23 mouse cellular contexts compared by ENCODE assay signal in the genomic region with DNA sequence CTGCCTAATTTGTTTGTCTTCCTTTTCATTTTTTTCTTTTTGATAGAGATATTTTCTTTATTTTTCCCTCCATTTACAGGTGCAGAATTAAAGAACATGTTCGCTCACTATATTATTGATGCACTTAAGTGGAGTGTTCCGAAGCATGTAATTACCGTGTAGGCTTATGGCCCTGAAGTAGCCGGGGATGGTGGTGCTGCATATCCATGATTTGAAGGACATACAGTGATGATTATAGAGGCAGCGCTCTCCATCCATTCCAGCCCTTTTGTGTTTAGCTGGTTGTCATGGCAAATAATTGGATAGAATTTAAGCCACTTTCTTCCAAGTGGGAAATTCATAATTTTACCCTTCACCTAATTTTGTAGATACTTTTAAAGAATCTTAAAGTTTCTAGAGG.
DNase-seq lines count a peak whose midpoint lies in the region; ATAC-seq and TF ChIP-seq lines count a peak whose summit lies in the region.
"Had no signal": no experiment of that assay in that cellular context is flagged by ENCODE, and none has a peak within 500 bp of the region (broad histone marks: within the 10 kb centered on the region; RNA-seq: fewer than 3 reads in every experiment).

No protein-coding gene starts in this region.

- H3K9me3 ChIP-seq in embryonic facial prominence, embryonic 11.5 days (replicated peaks; ENCODE audit: control insufficient read depth, low read length): no peaks in the 10 kb centered on the region
- H3K9me3 ChIP-seq in embryonic facial prominence, embryonic 10.5 days: no peaks in the 10 kb centered on the region
- no peaks in the 10 kb centered on the region for H3K9me3 ChIP-seq in forebrain, embryonic 14.5 days (replicated peaks; ENCODE audit: control insufficient read depth, low read length)
- no peaks in the 10 kb centered on the region for H3K9me3 ChIP-seq in forebrain, embryonic 16.5 days (ENCODE audit: control insufficient read depth, low read length)
- H3K9me3 ChIP-seq: heart, embryonic 12.5 days; heart, embryonic 15.5 days; hindbrain, embryonic 10.5 days; hindbrain, embryonic 13.5 days; intestine, embryonic 15.5 days had no signal

- no peak overlapping the region for H3K9ac ChIP-seq in embryonic facial prominence, embryonic 11.5 days (replicated peaks; ENCODE audit: low read length)
- H3K9ac ChIP-seq in forebrain, embryonic 14.5 days (ENCODE audit: low read length): no peak overlapping the region
- H3K9ac ChIP-seq in forebrain, embryonic 16.5 days (replicated peaks; ENCODE audit: low read depth, low read length): no peak overlapping the region
- H3K9ac ChIP-seq: heart, embryonic 12.5 days; heart, embryonic 15.5 days; hindbrain, embryonic 13.5 days; intestine, embryonic 15.5 days had no signal

- no peaks in the 10 kb centered on the region for H3K27me3 ChIP-seq in embryonic facial prominence, embryonic 11.5 days (ENCODE audit: control insufficient read depth, insufficient read depth, low read length)
- no peaks in the 10 kb centered on the region for H3K27me3 ChIP-seq in embryonic facial prominence, embryonic 10.5 days (replicated peaks; ENCODE audit: low read depth, poor library complexity, severe bottlenecking)
- no peaks in the 10 kb centered on the region for H3K27me3 ChIP-seq in forebrain, embryonic 14.5 days (replicated peaks; ENCODE audit: control insufficient read depth, insufficient read depth, low read length)
- no peaks in the 10 kb centered on the region for H3K27me3 ChIP-seq in forebrain, embryonic 16.5 days (replicated peaks; ENCODE audit: control insufficient read depth, insufficient read depth, low read length)
- H3K27me3 ChIP-seq: heart, embryonic 12.5 days; heart, embryonic 15.5 days; hindbrain, embryonic 13.5 days; intestine, embryonic 15.5 days had no signal

- no peaks in the 10 kb centered on the region for H3K36me3 ChIP-seq in embryonic facial prominence, embryonic 11.5 days (replicated peaks; ENCODE audit: control insufficient read depth, insufficient read depth, low read depth, low read length)
- no peaks in the 10 kb centered on the region for H3K36me3 ChIP-seq in embryonic facial prominence, embryonic 10.5 days (replicated peaks)
- H3K36me3 ChIP-seq in forebrain, embryonic 14.5 days (ENCODE audit: control insufficient read depth, insufficient read depth, low read length): no peaks in the 10 kb centered on the region
- H3K36me3 ChIP-seq in forebrain, embryonic 16.5 days (ENCODE audit: control insufficient read depth, insufficient read depth): no peaks in the 10 kb centered on the region
- H3K36me3 ChIP-seq: heart, embryonic 12.5 days; heart, embryonic 15.5 days; hindbrain, embryonic 10.5 days; hindbrain, embryonic 13.5 days; intestine, embryonic 15.5 days had no signal

- no peak for ATAC-seq in embryonic facial prominence, embryonic 11.5 days (replicated peaks; ENCODE audit: insufficient number of reproducible peaks, low FRiP score, low TSS enrichment, low read depth)
- no peak for ATAC-seq in forebrain, embryonic 14.5 days
- no peak for ATAC-seq in forebrain, embryonic 16.5 days
- ATAC-seq: activated CD4-positive, CD25-positive, alpha-beta regulatory T cell, adult 4 months; hindbrain, embryonic 16.5 days; intestine, embryonic 15.5 days had no signal

- WGBS in embryonic facial prominence, embryonic 11.5 days: 75% methylated on average over 5 of the region's 5 CpGs
- WGBS in embryonic facial prominence, embryonic 10.5 days: 81% methylated on average over 5 of the region's 5 CpGs
- WGBS in forebrain, embryonic 14.5 days: 74% methylated on average over 5 of the region's 5 CpGs
- WGBS in forebrain, embryonic 16.5 days: 57% methylated on average over 5 of the region's 5 CpGs

- no peaks in the 10 kb centered on the region for H3K4me1 ChIP-seq in embryonic facial prominence, embryonic 11.5 days (ENCODE audit: control insufficient read depth, insufficient read depth, low read length)
- H3K4me1 ChIP-seq in embryonic facial prominence, embryonic 10.5 days: 0 out of 2 replicates have a peak, but pooled peaks cover 3% of the 10 kb centered on the region
- no peaks in the 10 kb centered on the region for H3K4me1 ChIP-seq in forebrain, embryonic 14.5 days (ENCODE audit: control insufficient read depth, insufficient read depth, low read length)
- no peaks in the 10 kb centered on the region for H3K4me1 ChIP-seq in forebrain, embryonic 16.5 days (replicated peaks; ENCODE audit: control insufficient read depth, insufficient read depth, low read length)
- H3K4me1 ChIP-seq: heart, embryonic 12.5 days; heart, embryonic 15.5 days; hindbrain, embryonic 10.5 days; hindbrain, embryonic 13.5 days; intestine, embryonic 15.5 days had no signal

- no peak for TF ChIP-seq CTCF in brain, embryonic 14.5 days (IDR thresholded peaks at IDR 0.05; ENCODE audit: borderline replicate concordance, extremely low read depth, insufficient read depth, insufficient read length)

- no peak overlapping the region for H3K4me3 ChIP-seq in embryonic facial prominence, embryonic 11.5 days (ENCODE audit: low read depth, low read length)
- H3K4me3 ChIP-seq in embryonic facial prominence, embryonic 10.5 days: no peak overlapping the region
- no peak overlapping the region for H3K4me3 ChIP-seq in forebrain, embryonic 14.5 days (ENCODE audit: low read depth, low read length)
- H3K4me3 ChIP-seq in forebrain, embryonic 16.5 days (replicated peaks; ENCODE audit: low read length): no peak overlapping the region
- H3K4me3 ChIP-seq: heart, embryonic 12.5 days; heart, embryonic 15.5 days; hindbrain, embryonic 10.5 days; hindbrain, embryonic 13.5 days; intestine, embryonic 15.5 days had no signal

- peak; percentile 9 for DNase-seq in embryonic facial prominence, embryonic 11.5 days (ENCODE audit: low spot score)
- DNase-seq in embryonic facial prominence, embryonic 10.5 days (ENCODE audit: low spot score): no peak
- peak; percentile 34 for DNase-seq in forebrain, embryonic 14.5 days (ENCODE audit: low spot score)
- peak; percentile 63 for DNase-seq in brain, embryonic 14.5 days (ENCODE audit: low read depth)
- no peak for DNase-seq in thymus, postnatal 10 days (ENCODE audit: low spot score in 2 of 2)
- DNase-seq: adrenal gland, adult 8-10 months; adrenal gland, postnatal 25 days; cerebellum, adult 18-20 months; cerebellum, adult 9-10 months; cerebellum, postnatal 14 days; gastrocnemius, postnatal 25 days; heart, adult 18-20 months; heart, postnatal 10 days; heart, postnatal 36 days; kidney, adult 18-20 months had no signal

- no peak overlapping the region for H3K4me2 ChIP-seq in embryonic facial prominence, embryonic 11.5 days (ENCODE audit: low read depth, low read length)
- H3K4me2 ChIP-seq in forebrain, embryonic 14.5 days (ENCODE audit: low read length): no peak overlapping the region
- H3K4me2 ChIP-seq in forebrain, embryonic 16.5 days (ENCODE audit: low read length): no peak overlapping the region
- H3K4me2 ChIP-seq: heart, embryonic 12.5 days; heart, embryonic 15.5 days; hindbrain, embryonic 13.5 days; intestine, embryonic 15.5 days had no signal

- H3K27ac ChIP-seq in embryonic facial prominence, embryonic 11.5 days (replicated peaks; ENCODE audit: low read depth, low read length): no peak overlapping the region
- H3K27ac ChIP-seq in embryonic facial prominence, embryonic 10.5 days (replicated peaks): no peak overlapping the region
- H3K27ac ChIP-seq in forebrain, embryonic 14.5 days (ENCODE audit: low read depth, low read length): no peak overlapping the region
- H3K27ac ChIP-seq in forebrain, embryonic 16.5 days (ENCODE audit: low read length): no peak overlapping the region
- H3K27ac ChIP-seq: heart, embryonic 15.5 days; hindbrain, embryonic 10.5 days; hindbrain, embryonic 13.5 days; intestine, embryonic 15.5 days had no signal

- TF ChIP-seq POLR2A in brain, embryonic 14.5 days (IDR thresholded peaks at IDR 0.05; ENCODE audit: borderline replicate concordance, extremely low read depth, insufficient read depth, insufficient read length, poor library complexity, severe bottlenecking): no peak

Comparison
In these comparisons a context has a peak if more than half of its experiments do, and no peak if none do; other contexts are left out.
1. DNase-seq: peak in embryonic facial prominence, embryonic 11.5 days (single experiment), forebrain, embryonic 14.5 days (single experiment) and brain, embryonic 14.5 days (single experiment); none in embryonic facial prominence, embryonic 10.5 days (single experiment) and thymus, postnatal 10 days (0 of 2).